Mouse (Mus musculus) stomach, embryonic 14.5 days (tissue): ENCODE results near the gene Ap5z1. TPM values are rescaled to one million over a fixed set of nuclear protein-coding genes. Genes with fewer than 3 reads are reported as not detected.
A peak's percentile ranks its signal among the peaks of the same experiment; 100 is the strongest.

Source experiments
- ATAC-seq: fragments of 200-750 bp; cut with Nextera tagmentation; 2 replicates; pipeline ENCODE4 v1.8.0; 2017; ENCODE audit warnings: low read depth, moderate TSS enrichment; ENCODE audit not compliant: insufficient number of reproducible peaks, insufficient read depth, low FRiP score
- H3K27ac ChIP-seq: fragments of 300-500 bp; sonication (generic); 2 replicates; pipeline ENCODE4 v1.5.1; 2014; ENCODE audit warnings: mild to moderate bottlenecking, low read length, moderate library complexity, mixed read lengths
- H3K27me3 ChIP-seq: fragments of 300-500 bp; sonication (generic); 2 replicates; pipeline ENCODE4 v1.6.1; 2014; ENCODE audit warnings: low read length, control low read depth, mixed read lengths; ENCODE audit not compliant: control insufficient read depth, insufficient read depth
- H3K36me3 ChIP-seq: fragments of 300-500 bp; sonication (generic); 2 replicates; pipeline ENCODE4 v1.6.1; 2014; ENCODE audit warnings: mild to moderate bottlenecking, control low read depth, low read length, moderate library complexity, mixed read lengths; ENCODE audit not compliant: control insufficient read depth, insufficient read depth
- H3K4me1 ChIP-seq: fragments of 300-500 bp; sonication (generic); 2 replicates; pipeline ENCODE4 v1.6.1; 2014; ENCODE audit warnings: low read length, control low read depth, mixed read lengths; ENCODE audit not compliant: control insufficient read depth, insufficient read depth
- H3K4me2 ChIP-seq: fragments of 300-500 bp; sonication (generic); replicated peaks from 2 replicates; pipeline ENCODE4 v1.6.1; 2014; ENCODE audit warnings: low read depth, low read length, control low read depth
- H3K4me3 ChIP-seq: fragments of 300-500 bp; sonication (generic); 2 replicates; pipeline ENCODE4 v1.5.1; 2014; ENCODE audit warnings: low read depth, low read length, control low read depth
- H3K9ac ChIP-seq: fragments of 300-500 bp; sonication (generic); replicated peaks from 2 replicates; pipeline ENCODE4 v1.6.1; 2014; ENCODE audit warnings: low read depth, mild to moderate bottlenecking, control low read depth, low read length, moderate library complexity, mixed read lengths
- H3K9me3 ChIP-seq: fragments of 300-500 bp; sonication (generic); 2 replicates; pipeline ENCODE4 v1.6.1; 2016; ENCODE audit warnings: low read depth, low read length, control low read depth; ENCODE audit not compliant: control insufficient read depth
- WGBS: fragments of 180-500 bp; shearing (Covaris S2); extraction: QIAGEN DNeasy Blood & Tissue Kit; methylation state at CpG from one replicate; pipeline ENCODE4 v1.1.7; 2014; 5-methylcytosine and 5-hydroxymethylcytosine counted together
- polyA plus RNA-seq: library from polyadenylated mRNA; unstranded; fragments of >200 nt; fragmentation: Nextera tagmentation; extraction: Ambion mirVana; gene quantifications from 2 replicates; pipeline ENCODE4 v1.2.1, GENCODE M21; 2014

The Ap5z1 gene
- 11.0 and 11.8 TPM in 2 replicates for polyA plus RNA-seq

- Histone ChIP-seq H3K9ac (peak within 1 kb of the TSS; percentile 60), H3K4me2 (peak within 1 kb of the TSS; percentile 70), H3K9me3 (no peaks in the 10 kb centered on the region), H3K36me3 (peaks cover 17% of the 10 kb centered on the region), H3K27ac (peak within 1 kb of the TSS; percentile 87), H3K27me3 (no peaks in the 10 kb centered on the region), H3K4me3 (peak within 1 kb of the TSS; percentile 75), H3K4me1 (peaks cover 5% of the 10 kb centered on the region; the same call in 1 of the 2 replicates)
- ATAC-seq = peak; percentile 94
- WGBS = 1% methylated on average over 60 of the region's 60 CpGs
These were observed at the start of gene Ap5z1 for GRCm38 (mm10) chr5:142463461-142464454. Ap5z1 (plus strand) TSS chr5:142463944.

GRCm38 (mm10) chr5:142415401-142415800 is 48.3 kb upstream of the Ap5z1 start:
- H3K9me3 ChIP-seq = no peaks in the 10 kb centered on the region
- no peak for ATAC-seq
- H3K9ac ChIP-seq = no peak overlapping the region
- H3K27me3 ChIP-seq = no peaks in the 10 kb centered on the region
- 66% methylated on average over 6 of the region's 6 CpGs for WGBS
- H3K4me3 ChIP-seq = no peak overlapping the region
- H3K36me3 ChIP-seq = peaks cover 4% of the 10 kb centered on the region; the same call in 1 of the 2 replicates
- no peak overlapping the region for H3K27ac ChIP-seq
- peaks cover 13% of the 10 kb centered on the region; the same call in 1 of the 2 replicates for H3K4me1 ChIP-seq
- H3K4me2 ChIP-seq = no peak overlapping the region

GRCm38 (mm10) chr5:142416070-142416775 is 47.5 kb upstream of the Ap5z1 start:
- Histone ChIP-seq H3K36me3 (peaks cover 8% of the 10 kb centered on the region; the same call in 1 of the 2 replicates), H3K4me1 (peaks cover 13% of the 10 kb centered on the region; the same call in 1 of the 2 replicates), H3K27ac (no peak overlapping the region; the same call in 1 of the 2 replicates), H3K9me3 (no peaks in the 10 kb centered on the region), H3K4me3 (no peak overlapping the region), H3K4me2 (no peak overlapping the region), H3K9ac (no peak overlapping the region), H3K27me3 (no peaks in the 10 kb centered on the region)
- ATAC-seq = no peak
- 17% methylated on average over 14 of the region's 14 CpGs for WGBS

- Histone ChIP-seq H3K36me3 (peaks cover 8% of the 10 kb centered on the region; the same call in 1 of the 2 replicates), H3K9ac (no peak overlapping the region), H3K27me3 (no peaks in the 10 kb centered on the region), H3K4me3 (no peak overlapping the region), H3K9me3 (no peaks in the 10 kb centered on the region), H3K4me2 (no peak overlapping the region), H3K27ac (no peak overlapping the region), H3K4me1 (peaks cover 13% of the 10 kb centered on the region; the same call in 1 of the 2 replicates)
- ATAC-seq = no peak
- WGBS = 84% methylated on average over 3 of the region's 3 CpGs
These were observed 46.6 kb upstream of the Ap5z1 start for GRCm38 (mm10) chr5:142417104-142417503.

- no peak overlapping the region for H3K9ac ChIP-seq
- no peak overlapping the region for H3K27ac ChIP-seq
- H3K27me3 ChIP-seq = no peaks in the 10 kb centered on the region
- no peak for ATAC-seq
- H3K4me3 ChIP-seq = no peak overlapping the region
- peaks cover 7% of the 10 kb centered on the region; the same call in 1 of the 2 replicates for H3K4me1 ChIP-seq
- H3K36me3 ChIP-seq = peaks cover 8% of the 10 kb centered on the region; the same call in 1 of the 2 replicates
- 45% methylated on average over 9 of the region's 9 CpGs for WGBS
- no peak overlapping the region for H3K4me2 ChIP-seq
- no peaks in the 10 kb centered on the region for H3K9me3 ChIP-seq
These were observed 45.9 kb upstream of the Ap5z1 start for GRCm38 (mm10) chr5:142417876-142418275.

- WGBS = 92% methylated on average over 4 of the region's 4 CpGs
- H3K36me3 ChIP-seq = peaks cover 8% of the 10 kb centered on the region; the same call in 1 of the 2 replicates
- no peaks in the 10 kb centered on the region for H3K27me3 ChIP-seq
- H3K4me3 ChIP-seq = no peak overlapping the region
- H3K4me2 ChIP-seq = no peak overlapping the region
- no peak for ATAC-seq
- H3K27ac ChIP-seq = no peak overlapping the region
- H3K9ac ChIP-seq = no peak overlapping the region
- H3K9me3 ChIP-seq = no peaks in the 10 kb centered on the region
- H3K4me1 ChIP-seq = peaks cover 7% of the 10 kb centered on the region; the same call in 1 of the 2 replicates
These were observed 45.3 kb upstream of the Ap5z1 start for GRCm38 (mm10) chr5:142418419-142418818.

GRCm38 (mm10) chr5:142420317-142420716 is 43.4 kb upstream of the Ap5z1 start:
- Histone ChIP-seq H3K9me3 (no peaks in the 10 kb centered on the region), H3K36me3 (peaks cover 8% of the 10 kb centered on the region; the same call in 1 of the 2 replicates), H3K27ac (no peak overlapping the region), H3K9ac (no peak overlapping the region), H3K27me3 (no peaks in the 10 kb centered on the region), H3K4me2 (no peak overlapping the region), H3K4me3 (no peak overlapping the region), H3K4me1 (peaks cover 18% of the 10 kb centered on the region)
- 88% methylated on average over 4 of the region's 4 CpGs for WGBS
- ATAC-seq = no peak

GRCm38 (mm10) chr5:142420920-142421319 is 42.8 kb upstream of the Ap5z1 start:
- no peak overlapping the region for H3K4me2 ChIP-seq
- no peaks in the 10 kb centered on the region for H3K9me3 ChIP-seq
- H3K27me3 ChIP-seq = no peaks in the 10 kb centered on the region
- H3K27ac ChIP-seq = no peak overlapping the region
- peaks cover 8% of the 10 kb centered on the region; the same call in 1 of the 2 replicates for H3K36me3 ChIP-seq
- no peak for ATAC-seq
- no peak overlapping the region for H3K9ac ChIP-seq
- 86% methylated on average over 9 of the region's 9 CpGs for WGBS
- peaks cover 20% of the 10 kb centered on the region for H3K4me1 ChIP-seq
- no peak overlapping the region for H3K4me3 ChIP-seq
